Mouse (Mus musculus) adrenal gland, postnatal 36 days (tissue): Measurements from ENCODE around the gene Nup62. TPM values are rescaled to one million over a fixed set of nuclear protein-coding genes. Genes with fewer than 3 reads are reported as not detected.

Experiments used
- DNase-seq, 2 experiments: peaks; one replicate each; pipeline ENCODE4 v3.0.0; 2021; ENCODE audit warnings: mixed read lengths in 1 of 2
- total RNA-seq, 2 experiments: library from RNA; stranded (reverse); gene quantifications; 2 replicates each; pipeline ENCODE4 v1.2.3; 2021

Nup62 gene
- total RNA-seq, 2 experiments from 2014 or later: 40.9 to 42.5 TPM

DNA sequence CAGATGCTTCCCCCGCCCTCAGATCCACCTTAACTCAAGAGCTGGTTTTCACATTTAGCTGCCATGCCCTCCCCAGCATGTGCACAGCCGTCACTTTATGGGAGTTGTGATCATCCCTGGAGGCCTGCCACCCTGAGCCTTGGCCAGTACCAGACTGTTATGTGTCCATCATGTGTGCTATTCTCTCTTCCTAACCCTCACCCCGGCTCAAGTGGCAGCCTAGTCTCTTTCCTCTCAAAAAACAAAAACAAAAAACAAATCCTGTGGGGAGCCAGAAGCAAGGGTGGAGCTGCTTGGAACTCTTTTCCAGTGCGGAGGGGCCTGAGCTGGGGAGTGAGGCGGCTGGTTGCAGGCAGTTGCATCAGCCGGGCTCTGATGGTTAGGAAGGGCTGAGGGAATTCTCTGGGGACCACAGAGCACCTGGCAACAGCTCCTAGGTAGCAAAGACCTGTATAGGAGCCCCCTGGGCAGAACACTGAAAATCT is 2.9 kb downstream of the Nup62 start:
- DNase-seq: peak; percentile 74 to 79

- no peak for DNase-seq
Measured at GRCm38 (mm10) chr7:44819391-44819790, 3.5 kb downstream of the Nup62 start.

GRCm38 (mm10) chr7:44819863-44820262 is 4.0 kb downstream of the Nup62 start:
- DNase-seq: peak; percentile 51 to 55

DNA sequence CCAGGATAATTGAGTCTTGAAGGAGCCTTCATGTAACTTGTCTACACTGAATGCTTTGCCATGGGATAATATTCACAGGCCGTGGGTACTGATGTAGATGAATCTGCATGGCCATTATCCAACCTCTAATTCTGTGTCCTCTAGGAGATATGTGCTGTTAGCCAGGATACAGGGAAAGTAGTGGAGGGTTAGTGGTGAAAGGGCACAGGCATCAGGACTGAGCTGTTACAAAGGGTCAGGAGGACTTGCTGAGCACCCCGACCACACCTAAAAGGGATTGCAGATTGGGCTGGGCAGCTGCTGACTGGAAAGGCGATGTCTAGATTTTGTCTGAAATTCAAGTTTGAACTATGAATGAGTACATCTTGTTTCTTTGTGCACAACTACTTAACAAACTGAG is 4.6 kb downstream of the Nup62 start:
- DNase-seq: no peak

GRCm38 (mm10) chr7:44821666-44822448 is 6.0 kb downstream of the Nup62 start:
- DNase-seq: no peak

DNA sequence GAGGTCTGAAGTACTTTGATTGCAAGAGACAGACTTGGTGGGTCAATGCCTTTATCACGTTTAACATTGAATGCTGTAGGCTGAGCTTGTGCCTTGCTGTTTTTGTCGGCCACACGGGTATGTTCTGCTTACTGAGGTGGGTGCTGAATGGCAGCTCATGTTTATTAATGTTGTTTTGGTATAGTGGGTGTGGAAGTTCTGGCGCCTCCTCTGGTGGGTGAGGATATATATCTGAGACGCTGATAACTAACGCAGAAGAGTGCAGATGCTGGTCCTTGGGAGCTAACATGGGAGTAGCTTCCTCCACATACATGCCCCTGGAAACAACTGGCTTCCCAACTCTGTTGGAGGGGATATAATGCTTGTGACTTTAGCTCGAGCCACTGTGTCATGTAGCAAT is 7.5 kb downstream of the Nup62 start:
- no peak for DNase-seq

DNA sequence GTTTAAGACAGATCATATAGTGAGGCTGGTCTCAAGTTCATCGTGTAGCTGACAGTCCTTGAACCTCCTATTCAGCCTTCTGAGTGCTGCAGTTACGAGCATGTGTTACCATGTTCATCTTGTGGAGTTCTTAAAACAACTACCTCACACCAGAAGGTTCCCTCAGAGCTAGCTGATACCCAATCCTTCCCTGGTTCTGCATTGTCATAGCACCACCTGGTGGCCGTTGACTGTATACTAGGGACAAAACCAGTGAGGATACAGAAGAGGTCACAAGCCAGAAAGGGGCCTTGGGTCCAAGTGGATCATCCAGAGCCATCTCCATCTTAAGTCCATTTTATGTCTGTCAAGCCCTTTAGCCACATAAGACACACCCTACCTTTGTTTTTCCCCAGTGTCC is 9.0 kb downstream of the Nup62 start:
- peak; percentile 83 to 88 for DNase-seq

- peak; percentile 22 to 31 for DNase-seq
Measured at GRCm38 (mm10) chr7:44826771-44827170, 10.9 kb downstream of the Nup62 start.

- no peak for DNase-seq
Measured at GRCm38 (mm10) chr7:44828706-44829105, 12.8 kb downstream of the Nup62 start.

GRCm38 (mm10) chr7:44832763-44833162 is 16.9 kb downstream of the Nup62 start:
- DNase-seq: no peak

DNA sequence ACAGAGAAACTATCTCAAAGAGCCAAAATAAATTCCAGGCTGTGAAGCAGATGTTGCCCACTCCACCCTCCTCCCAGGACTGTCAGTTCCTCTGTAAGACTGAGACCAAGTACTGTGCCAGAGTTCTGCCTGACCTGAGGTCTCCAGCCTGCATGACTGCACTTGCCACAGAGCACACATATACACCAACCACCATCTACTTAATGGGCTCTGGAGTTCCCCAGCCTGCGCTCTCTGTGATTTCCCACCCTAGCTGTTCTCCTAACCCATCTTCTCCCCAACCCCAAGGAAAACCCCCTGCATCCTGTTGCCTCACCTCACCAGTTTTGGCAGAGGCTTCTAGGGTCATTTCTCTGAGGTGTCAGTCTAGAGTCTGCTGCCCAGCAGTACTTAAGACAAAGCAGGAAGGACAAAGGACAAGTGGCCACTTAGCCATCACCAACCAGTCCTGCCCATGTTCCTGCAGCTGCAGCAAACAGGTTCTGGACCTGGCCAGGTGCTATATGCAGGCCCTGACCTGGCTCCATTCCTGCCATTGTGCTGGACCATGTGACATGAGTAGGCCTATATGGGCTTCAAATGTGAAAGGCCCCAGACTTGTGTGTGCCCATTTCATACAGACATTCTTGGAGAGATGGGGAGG is 19.6 kb downstream of the Nup62 start:
- no peak for DNase-seq

GRCm38 (mm10) chr7:44836016-44836404 is 20.1 kb downstream of the Nup62 start:
- DNase-seq: peak; percentile 29 to 63

DNA sequence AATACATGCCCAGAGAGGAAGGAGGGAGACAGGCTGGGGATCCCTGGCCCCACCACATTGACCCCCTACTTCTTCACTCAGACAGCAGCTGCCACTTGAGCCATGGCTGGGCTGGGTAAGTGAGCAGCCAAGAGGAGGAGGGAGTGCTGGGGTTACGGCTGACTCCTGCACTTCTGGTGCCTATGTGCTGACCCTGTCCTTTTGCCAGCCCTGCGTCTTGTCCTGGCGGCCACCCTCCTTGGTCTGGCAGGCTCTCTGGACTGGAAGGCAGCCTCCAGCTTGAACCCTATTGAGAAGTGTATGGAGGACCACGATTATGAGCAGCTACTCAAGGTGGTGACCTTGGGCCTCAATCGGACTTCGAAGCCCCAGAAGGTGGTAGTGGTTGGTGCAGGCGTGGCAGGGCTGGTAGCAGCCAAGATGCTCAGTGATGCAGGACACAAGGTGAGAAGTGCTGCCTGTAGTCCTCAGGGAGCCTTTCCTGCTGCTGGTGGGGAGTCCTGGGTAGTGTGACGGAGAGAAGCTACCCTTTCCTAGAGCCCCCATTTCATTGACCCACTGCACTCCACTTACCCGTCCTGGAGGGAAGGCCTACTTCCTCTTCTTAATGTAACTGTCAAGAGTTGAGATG is 20.6 kb downstream of the Nup62 start:
- no peak for DNase-seq

- no peak for DNase-seq
Measured at GRCm38 (mm10) chr7:44838073-44838472, 22.2 kb downstream of the Nup62 start.

- no peak for DNase-seq
Measured at GRCm38 (mm10) chr7:44839171-44839490, 23.2 kb downstream of the Nup62 start.

DNA sequence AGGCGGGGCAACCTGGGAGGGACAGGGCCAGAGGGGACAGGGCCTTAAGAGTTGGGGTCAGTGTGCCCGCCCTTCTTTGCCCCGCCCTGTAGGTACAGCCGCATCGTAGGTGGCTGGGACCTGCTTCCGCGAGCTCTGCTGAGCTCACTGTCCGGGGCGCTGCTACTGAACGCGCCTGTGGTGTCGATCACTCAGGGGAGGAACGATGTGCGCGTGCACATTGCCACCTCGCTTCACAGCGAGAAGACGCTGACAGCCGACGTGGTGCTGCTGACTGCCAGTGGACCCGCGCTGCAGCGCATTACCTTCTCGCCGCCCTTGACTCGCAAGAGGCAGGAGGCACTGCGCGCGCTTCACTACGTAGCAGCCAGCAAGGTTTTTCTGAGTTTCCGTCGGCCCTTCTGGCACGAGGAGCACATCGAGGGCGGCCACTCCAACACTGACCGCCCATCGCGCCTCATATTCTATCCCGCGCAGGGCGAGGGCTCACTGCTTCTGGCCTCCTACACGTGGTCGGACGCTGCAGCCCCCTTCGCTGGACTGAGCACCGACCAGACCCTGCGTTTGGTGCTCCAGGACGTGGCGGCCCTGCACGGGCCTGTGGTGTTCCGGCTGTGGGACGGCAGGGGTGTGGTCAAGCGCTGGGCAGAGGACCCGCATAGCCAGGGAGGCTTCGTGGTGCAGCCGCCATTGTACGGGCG is 23.8 kb downstream of the Nup62 start:
- peak; percentile 63 to 67 for DNase-seq

GRCm38 (mm10) chr7:44840426-44840825 is 24.5 kb downstream of the Nup62 start:
- DNase-seq: no peak

- DNase-seq: no peak
Measured at GRCm38 (mm10) chr7:44841825-44842463, 26.1 kb downstream of the Nup62 start.

- no peak for DNase-seq
Measured at GRCm38 (mm10) chr7:44845006-44845405, 29.1 kb downstream of the Nup62 start.

DNA sequence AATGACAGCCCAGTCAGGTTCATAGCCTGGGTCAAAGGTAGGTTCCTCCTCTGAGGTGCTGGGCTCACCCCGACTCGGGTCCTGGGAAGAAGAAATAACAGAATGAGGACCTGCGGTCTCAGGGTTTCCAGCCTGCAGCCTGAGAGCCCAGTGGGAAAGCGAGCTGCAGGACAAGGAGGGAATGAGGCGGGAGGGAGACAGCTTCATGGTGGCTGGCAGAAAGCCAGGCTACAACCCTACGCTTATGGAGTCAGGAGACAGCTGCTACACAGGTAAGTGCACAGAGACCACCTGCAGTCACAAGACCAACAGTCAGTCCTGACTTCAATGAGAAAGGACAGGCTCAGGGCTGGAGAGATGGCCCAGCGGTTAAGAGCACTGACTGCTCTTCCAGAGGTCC is 30.9 kb downstream of the Nup62 start:
- DNase-seq: no peak

DNA sequence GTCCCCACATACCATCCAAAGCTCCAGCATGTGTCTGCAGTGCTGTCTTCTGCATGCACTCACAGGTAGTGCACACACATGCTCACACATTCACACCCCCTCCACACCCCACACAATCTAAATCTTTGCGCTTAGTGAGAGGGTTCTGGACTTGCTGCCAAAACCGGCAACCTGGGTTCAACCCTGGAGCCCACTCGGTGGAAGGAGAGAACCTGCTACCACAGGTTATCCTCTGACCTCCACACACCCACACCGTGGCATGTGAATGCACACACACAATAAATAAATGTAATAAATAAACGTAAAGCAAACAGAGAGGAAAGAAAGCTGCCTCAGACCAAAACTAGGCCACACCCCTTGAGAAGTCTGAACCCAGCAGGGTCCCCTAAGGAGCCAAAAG is 31.9 kb downstream of the Nup62 start:
- DNase-seq: no peak
